ENCODE assay signal across 8 mouse cellular contexts in the genomic region with DNA sequence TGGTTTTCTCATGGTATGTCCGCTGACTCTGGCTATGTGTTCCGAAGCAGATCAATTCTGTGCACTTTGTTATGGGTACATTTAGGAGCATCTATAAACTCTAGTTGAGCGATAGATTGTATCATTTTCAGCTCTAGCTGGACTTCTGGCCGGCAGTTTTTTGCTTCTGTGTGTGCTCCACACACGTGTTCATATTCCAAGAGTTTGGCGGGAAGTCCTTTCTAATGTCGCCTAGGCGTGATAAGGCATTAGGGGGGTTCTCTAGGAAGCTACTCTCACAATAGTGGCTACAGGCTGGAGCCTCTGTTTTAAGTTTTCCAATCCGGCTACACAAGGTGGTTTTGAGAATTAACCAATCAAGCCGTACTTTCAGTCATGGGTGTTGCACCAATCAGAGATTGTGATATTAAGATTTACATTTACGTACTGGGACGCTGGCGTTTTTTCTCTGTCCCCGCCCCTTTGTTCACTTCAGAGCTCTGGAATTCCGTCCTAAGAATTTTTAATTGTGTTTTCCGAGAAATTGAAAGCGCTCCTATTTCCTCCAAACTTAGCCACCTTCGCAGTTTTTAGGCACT. TPM values are rescaled to one million over a fixed set of nuclear protein-coding genes. Genes with fewer than 3 reads are reported as not detected.
DNase-seq lines count a peak whose midpoint lies in the region; ATAC-seq lines count a peak whose summit lies in the region.

No protein-coding gene starts in this region.

- intact Hi-C loops in gastrocnemius, postnatal 14 days (cut with DNase I; ENCODE audit: low total_unique reads) = no loop called here
- intact Hi-C loops in left cerebral cortex, postnatal 14 days (cut with DNase I) = no loop called here

- peak; percentile 49 for ATAC-seq in common myeloid progenitor, adult 5-6 weeks (replicated peaks; ENCODE audit: low read depth, poor library complexity, severe bottlenecking)
- ATAC-seq in intestine, embryonic 15.5 days = peak; percentile 83
- ATAC-seq in megakaryocyte progenitor cell, adult 5-6 weeks (replicated peaks; ENCODE audit: poor library complexity) = peak; percentile 47

- H3K9ac ChIP-seq in intestine, embryonic 15.5 days = peak overlapping the region; percentile 87

- no peaks in the 10 kb centered on the region for H3K9me3 ChIP-seq in intestine, embryonic 15.5 days

- peak overlapping the region; percentile 88 for H3K4me2 ChIP-seq in intestine, embryonic 15.5 days (replicated peaks)

- H3K27me3 ChIP-seq in intestine, embryonic 15.5 days (replicated peaks) = no peaks in the 10 kb centered on the region

- peak overlapping the region; percentile 56 for H3K4me3 ChIP-seq in intestine, embryonic 15.5 days (replicated peaks)

- peak; percentile 47 for DNase-seq in ovary, postnatal 36 days (ENCODE audit: low spot score)
- no peak for DNase-seq in ovary, postnatal 14 days (ENCODE audit: low spot score)
- peak; percentile 32 for DNase-seq in gastrocnemius, postnatal 14 days
- peak; percentile 75 to 94 for DNase-seq in left cerebral cortex, postnatal 14 days (ENCODE audit: low spot score in 2 of 2)
- DNase-seq in spleen, postnatal 10 days (ENCODE audit: low spot score in 2 of 2) = peak; percentile 77 to 78

- H3K36me3 ChIP-seq in intestine, embryonic 15.5 days = no peaks in the 10 kb centered on the region

- WGBS in intestine, embryonic 15.5 days = under 1% methylated on average over 18 of the region's 18 CpGs

- peaks cover 3% of the 10 kb centered on the region for H3K4me1 ChIP-seq in intestine, embryonic 15.5 days (replicated peaks)

- peak overlapping the region; percentile 98 for H3K27ac ChIP-seq in intestine, embryonic 15.5 days

RNA-seq across cellular contexts. Expression of gene Hist1h1d, which starts 2.9 kb away (rescaled TPM):
- total RNA-seq in common myeloid progenitor, adult 5-6 weeks (2017) = 92.5 and 96.4 TPM in 2 replicates
- total RNA-seq in gastrocnemius, postnatal 14 days (2021) = 1 to 10 TPM; 8.2 to 9.3 TPM
- 0.46 and 0.64 TPM in 2 replicates for polyA plus RNA-seq in intestine, embryonic 15.5 days (2015; fragmentation: Nextera tagmentation; extraction: Ambion mirVana)
- total RNA-seq in left cerebral cortex, postnatal 14 days (2021) = 1 to 10 TPM; 3.1 to 4.2 TPM
- total RNA-seq in megakaryocyte progenitor cell, adult 5-6 weeks (2015) = 8.5 and 9.3 TPM in 2 replicates
- 112 TPM in 2 replicates for total RNA-seq in megakaryocyte progenitor cell, adult 5-6 weeks (2017)

RNA-seq across cellular contexts. Expression of gene Hist1h4f, which starts 4.5 kb away (rescaled TPM):
- 2,800 and 2,993 TPM in 2 replicates for total RNA-seq in common myeloid progenitor, adult 5-6 weeks (2017)
- 100 to 1,000 TPM; 118 to 120 TPM for total RNA-seq in gastrocnemius, postnatal 14 days (2021)
- polyA plus RNA-seq in intestine, embryonic 15.5 days (2015; fragmentation: Nextera tagmentation; extraction: Ambion mirVana) = 0.88 and 1.0 TPM in 2 replicates
- total RNA-seq in left cerebral cortex, postnatal 14 days (2021) = 100 to 1,000 TPM; 150 to 165 TPM
- total RNA-seq in megakaryocyte progenitor cell, adult 5-6 weeks (2015) = 61.3 and 71.9 TPM in 2 replicates
- total RNA-seq in megakaryocyte progenitor cell, adult 5-6 weeks (2017) = 1,789 and 2,180 TPM in 2 replicates

RNA-seq across cellular contexts. Expression of gene Hist1h3e, which starts 6.2 kb away (rescaled TPM):
- total RNA-seq in common myeloid progenitor, adult 5-6 weeks (2017) = 574 and 671 TPM in 2 replicates
- total RNA-seq in gastrocnemius, postnatal 14 days (2021) = 10 to 100 TPM; 54.8 to 55.8 TPM
- polyA plus RNA-seq in intestine, embryonic 15.5 days (2015; fragmentation: Nextera tagmentation; extraction: Ambion mirVana) = 3.5 and 4.3 TPM in 2 replicates
- 10 to 100 TPM; 49.1 to 57.1 TPM for total RNA-seq in left cerebral cortex, postnatal 14 days (2021)
- total RNA-seq in megakaryocyte progenitor cell, adult 5-6 weeks (2015) = 98.5 and 110 TPM in 2 replicates
- 286 and 398 TPM in 2 replicates for total RNA-seq in megakaryocyte progenitor cell, adult 5-6 weeks (2017)

RNA-seq across cellular contexts. Expression of gene Hist1h3f, which starts 12.1 kb away (rescaled TPM):
- total RNA-seq in common myeloid progenitor, adult 5-6 weeks (2017) = 186 and 196 TPM in 2 replicates
- total RNA-seq in gastrocnemius, postnatal 14 days (2021) = 10 to 100 TPM; 24.2 to 25.2 TPM
- polyA plus RNA-seq in intestine, embryonic 15.5 days (2015; fragmentation: Nextera tagmentation; extraction: Ambion mirVana) = 0.45 and 0.97 TPM in 2 replicates
- total RNA-seq in left cerebral cortex, postnatal 14 days (2021) = 10 to 100 TPM; 18.7 to 21.0 TPM
- total RNA-seq in megakaryocyte progenitor cell, adult 5-6 weeks (2015) = 40.7 and 44.7 TPM in 2 replicates
- total RNA-seq in megakaryocyte progenitor cell, adult 5-6 weeks (2017) = 86.8 and 176 TPM in 2 replicates

RNA-seq across cellular contexts. Expression of gene Hist1h2bh, which starts 12.7 kb away (rescaled TPM):
- 91.4 and 108 TPM in 2 replicates for total RNA-seq in common myeloid progenitor, adult 5-6 weeks (2017)
- total RNA-seq in gastrocnemius, postnatal 14 days (2021) = 1 to 10 TPM; 5.5 to 5.7 TPM
- polyA plus RNA-seq in intestine, embryonic 15.5 days (2015; fragmentation: Nextera tagmentation; extraction: Ambion mirVana) = 1.1 and 1.3 TPM in 2 replicates
- total RNA-seq in left cerebral cortex, postnatal 14 days (2021) = under 1 TPM; 0.91 to 0.92 TPM
- 32.4 and 33.2 TPM in 2 replicates for total RNA-seq in megakaryocyte progenitor cell, adult 5-6 weeks (2015)
- total RNA-seq in megakaryocyte progenitor cell, adult 5-6 weeks (2017) = 120 and 144 TPM in 2 replicates
